Mouse (Mus musculus): ENCODE measurements around the gene Rnf213. TPM values are rescaled to one million over a fixed set of nuclear protein-coding genes. Genes with fewer than 3 reads are reported as not detected.

Rnf213 gene
- polyA plus RNA-seq, 1 experiment from 2014 or later: 10.0 TPM

- ATAC-seq (replicated peaks; ENCODE audit: low FRiP score, low read depth) (0 out of 2 replicates have a peak, but pooled peaks have one; percentile 6), DNase-seq (ENCODE audit: low spot score) (no peak)
- peak overlapping the region; percentile 71 for H3K4me3 ChIP-seq (replicated peaks; ENCODE audit: low read depth, low read length)
- H3K9me3 ChIP-seq (replicated peaks; ENCODE audit: low read length): no peaks in the 10 kb centered on the region
- peaks cover 7% of the 10 kb centered on the region; the same call in 1 of the 2 replicates for H3K36me3 ChIP-seq (ENCODE audit: insufficient read depth, low read length)
- 3% methylated on average over 27 of the region's 27 CpGs for WGBS
- H3K9ac ChIP-seq (ENCODE audit: low read depth, low read length): peak overlapping the region; percentile 87
- no peaks in the 10 kb centered on the region for H3K27me3 ChIP-seq (ENCODE audit: insufficient read depth, low read length)
- peak overlapping the region; percentile 84 for H3K27ac ChIP-seq
- 0 out of 2 replicates have a peak, but pooled peaks cover 5% of the 10 kb centered on the region for H3K4me1 ChIP-seq (replicated peaks; ENCODE audit: insufficient read depth, low read length)
- TF ChIP-seq CTCF (IDR thresholded peaks at IDR 0.05; ENCODE audit: low read depth): no peak
- H3K4me2 ChIP-seq (ENCODE audit: low read length): peak overlapping the region; percentile 90
These were observed 98.8 kb downstream of the Rnf213 start for GRCm38 (mm10) chr11:119491690-119492087.

- Histone ChIP-seq H3K27ac (no peak overlapping the region), H3K27me3 (ENCODE audit: insufficient read depth, low read length) (no peaks in the 10 kb centered on the region), H3K9me3 (replicated peaks; ENCODE audit: low read length) (no peaks in the 10 kb centered on the region), H3K9ac (ENCODE audit: low read depth, low read length) (no peak overlapping the region), H3K36me3 (ENCODE audit: insufficient read depth, low read length) (0 out of 2 replicates have a peak, but pooled peaks cover 3% of the 10 kb centered on the region), H3K4me2 (ENCODE audit: low read length) (no peak overlapping the region), H3K4me3 (replicated peaks; ENCODE audit: low read depth, low read length) (no peak overlapping the region), H3K4me1 (replicated peaks; ENCODE audit: insufficient read depth, low read length) (0 out of 2 replicates have a peak, but pooled peaks cover 5% of the 10 kb centered on the region)
- ATAC-seq (replicated peaks; ENCODE audit: low FRiP score, low read depth): no peak
- no peak for DNase-seq (ENCODE audit: low spot score)
- no peak for TF ChIP-seq CTCF (IDR thresholded peaks at IDR 0.05; ENCODE audit: low read depth)
- WGBS: 95% methylated on average over 6 of the region's 6 CpGs
These were observed 99.9 kb downstream of the Rnf213 start for GRCm38 (mm10) chr11:119492830-119493229.

GRCm38 (mm10) chr11:119493516-119493915 is 100.6 kb downstream of the Rnf213 start:
- DNase-seq (ENCODE audit: low spot score) (no peak), ATAC-seq (replicated peaks; ENCODE audit: low FRiP score, low read depth) (no peak)
- Histone ChIP-seq H3K4me2 (ENCODE audit: low read length) (no peak overlapping the region), H3K4me3 (replicated peaks; ENCODE audit: low read depth, low read length) (no peak overlapping the region), H3K9me3 (replicated peaks; ENCODE audit: low read length) (no peaks in the 10 kb centered on the region), H3K9ac (ENCODE audit: low read depth, low read length) (no peak overlapping the region), H3K27me3 (ENCODE audit: insufficient read depth, low read length) (no peaks in the 10 kb centered on the region), H3K27ac (no peak overlapping the region), H3K4me1 (replicated peaks; ENCODE audit: insufficient read depth, low read length) (0 out of 2 replicates have a peak, but pooled peaks cover 5% of the 10 kb centered on the region), H3K36me3 (ENCODE audit: insufficient read depth, low read length) (0 out of 2 replicates have a peak, but pooled peaks cover 3% of the 10 kb centered on the region)
- 78% methylated on average over 4 of the region's 4 CpGs for WGBS
- TF ChIP-seq CTCF (IDR thresholded peaks at IDR 0.05; ENCODE audit: low read depth): no peak

- ATAC-seq (replicated peaks; ENCODE audit: low FRiP score, low read depth): no peak
- Histone ChIP-seq H3K4me1 (replicated peaks; ENCODE audit: insufficient read depth, low read length) (0 out of 2 replicates have a peak, but pooled peaks cover 5% of the 10 kb centered on the region), H3K27ac (no peak overlapping the region), H3K27me3 (ENCODE audit: insufficient read depth, low read length) (no peaks in the 10 kb centered on the region), H3K36me3 (ENCODE audit: insufficient read depth, low read length) (peaks cover 19% of the 10 kb centered on the region; the same call in 1 of the 2 replicates), H3K9me3 (replicated peaks; ENCODE audit: low read length) (no peaks in the 10 kb centered on the region), H3K4me3 (replicated peaks; ENCODE audit: low read depth, low read length) (no peak overlapping the region), H3K9ac (ENCODE audit: low read depth, low read length) (no peak overlapping the region), H3K4me2 (ENCODE audit: low read length) (no peak overlapping the region)
- TF ChIP-seq CTCF (IDR thresholded peaks at IDR 0.05; ENCODE audit: low read depth): no peak
- WGBS: 88% methylated on average over 5 of the region's 5 CpGs
- no peak for DNase-seq (ENCODE audit: low spot score)
These were observed 103.2 kb downstream of the Rnf213 start for GRCm38 (mm10) chr11:119496147-119496546.

- no peak for ATAC-seq (replicated peaks; ENCODE audit: low FRiP score, low read depth)
- H3K9ac ChIP-seq (ENCODE audit: low read depth, low read length): no peak overlapping the region
- WGBS: 71% methylated on average over 4 of the region's 4 CpGs
- H3K4me1 ChIP-seq (replicated peaks; ENCODE audit: insufficient read depth, low read length): no peaks in the 10 kb centered on the region
- TF ChIP-seq CTCF (IDR thresholded peaks at IDR 0.05; ENCODE audit: low read depth): no peak
- H3K27me3 ChIP-seq (ENCODE audit: insufficient read depth, low read length): no peaks in the 10 kb centered on the region
- peaks cover 32% of the 10 kb centered on the region; the same call in 1 of the 2 replicates for H3K36me3 ChIP-seq (ENCODE audit: insufficient read depth, low read length)
- no peak overlapping the region for H3K27ac ChIP-seq
- no peak overlapping the region for H3K4me2 ChIP-seq (ENCODE audit: low read length)
- H3K4me3 ChIP-seq (replicated peaks; ENCODE audit: low read depth, low read length): no peak overlapping the region
- DNase-seq (ENCODE audit: low spot score): no peak
- H3K9me3 ChIP-seq (replicated peaks; ENCODE audit: low read length): no peaks in the 10 kb centered on the region
These were observed 104.6 kb downstream of the Rnf213 start for GRCm38 (mm10) chr11:119497451-119497850.

- no peak for TF ChIP-seq CTCF (IDR thresholded peaks at IDR 0.05; ENCODE audit: low read depth)
- Histone ChIP-seq H3K36me3 (ENCODE audit: insufficient read depth, low read length) (peaks cover 46% of the 10 kb centered on the region; the same call in 1 of the 2 replicates), H3K4me1 (replicated peaks; ENCODE audit: insufficient read depth, low read length) (no peaks in the 10 kb centered on the region), H3K9ac (ENCODE audit: low read depth, low read length) (no peak overlapping the region), H3K27ac (no peak overlapping the region), H3K27me3 (ENCODE audit: insufficient read depth, low read length) (no peaks in the 10 kb centered on the region), H3K9me3 (replicated peaks; ENCODE audit: low read length) (no peaks in the 10 kb centered on the region), H3K4me3 (replicated peaks; ENCODE audit: low read depth, low read length) (no peak overlapping the region), H3K4me2 (ENCODE audit: low read length) (no peak overlapping the region)
- DNase-seq (ENCODE audit: low spot score): no peak
- no peak for ATAC-seq (replicated peaks; ENCODE audit: low FRiP score, low read depth)
- 94% methylated on average over 4 of the region's 4 CpGs for WGBS
These were observed 106.4 kb downstream of the Rnf213 start for GRCm38 (mm10) chr11:119499297-119499696.

GRCm38 (mm10) chr11:119500011-119500410 is 107.1 kb downstream of the Rnf213 start:
- TF ChIP-seq CTCF (IDR thresholded peaks at IDR 0.05; ENCODE audit: low read depth): no peak
- no peaks in the 10 kb centered on the region for H3K27me3 ChIP-seq (ENCODE audit: insufficient read depth, low read length)
- H3K27ac ChIP-seq: no peak overlapping the region
- DNase-seq (ENCODE audit: low spot score) (no peak), ATAC-seq (replicated peaks; ENCODE audit: low FRiP score, low read depth) (no peak)
- WGBS: 74% methylated on average over 2 of the region's 2 CpGs
- no peak overlapping the region for H3K4me3 ChIP-seq (replicated peaks; ENCODE audit: low read depth, low read length)
- H3K4me1 ChIP-seq (replicated peaks; ENCODE audit: insufficient read depth, low read length): no peaks in the 10 kb centered on the region
- H3K36me3 ChIP-seq (ENCODE audit: insufficient read depth, low read length): peaks cover 53% of the 10 kb centered on the region; the same call in 1 of the 2 replicates
- no peak overlapping the region for H3K9ac ChIP-seq (ENCODE audit: low read depth, low read length)
- H3K9me3 ChIP-seq (replicated peaks; ENCODE audit: low read length): no peaks in the 10 kb centered on the region
- H3K4me2 ChIP-seq (ENCODE audit: low read length): no peak overlapping the region

All from kidney, postnatal 0 days (tissue).